Mouse (Mus musculus) liver, adult 2 months (tissue): ENCODE measurements at regions not wholly inside any gene's neighbourhood (a gene's known extent, or its start where the extent isn't known, plus 50 kb on each side); places are given as distances from the start of the nearest gene placed in this dataset.
"Not testable (repeated sequence)": the region's sequence is repeated elsewhere in the genome, so short reads cannot be mapped to it uniquely, and the experiment has no call there.

Experiments
- DNase-seq: peaks from one replicate; pipeline ENCODE4 v3.0.0-alpha.2; 2011; ENCODE audit warnings: low read depth, low spot score; ENCODE audit errors: extremely low read depth
- H3K27ac ChIP-seq: fragments of 200-500 bp; replicated peaks from 2 replicates; pipeline ENCODE4 v1.5.1; 2012; ENCODE audit warnings: low read depth, mild to moderate bottlenecking, control low read depth, inconsistent platforms, low read length; ENCODE audit not compliant: insufficient read depth
- H3K27me3 ChIP-seq: fragments of 200-500 bp; 2 replicates; pipeline ENCODE4 v1.6.1; 2012; ENCODE audit warnings: mild to moderate bottlenecking, moderate library complexity, low read length, inconsistent platforms; ENCODE audit not compliant: control insufficient read depth, insufficient read depth
- H3K36me3 ChIP-seq: fragments of 200-500 bp; 2 replicates; pipeline ENCODE4 v1.6.1; 2012; ENCODE audit warnings: low read length, inconsistent platforms; ENCODE audit not compliant: control insufficient read depth, insufficient read depth
- H3K4me1 ChIP-seq: fragments of 200-500 bp; 2 replicates; pipeline ENCODE4 v1.6.1; 2011; ENCODE audit warnings: low read length; ENCODE audit not compliant: control insufficient read depth, insufficient read depth
- H3K4me3 ChIP-seq: fragments of 200-500 bp; 2 replicates; pipeline ENCODE4 v1.5.1; 2011; ENCODE audit warnings: low read depth, mild to moderate bottlenecking, control low read depth, low read length, moderate library complexity; ENCODE audit not compliant: insufficient read depth
- H3K79me2 ChIP-seq: fragments of 200-500 bp; 2 replicates; pipeline ENCODE4 v1.6.1; 2012; ENCODE audit warnings: inconsistent platforms, mild to moderate bottlenecking, low read length, moderate library complexity; ENCODE audit not compliant: control insufficient read depth, insufficient read depth
- H3K9ac ChIP-seq: fragments of 200-500 bp; 2 replicates; pipeline ENCODE4 v1.6.1; 2012; ENCODE audit warnings: low read depth, mild to moderate bottlenecking, control low read depth, inconsistent platforms, low read length
- CTCF ChIP-seq: fragments of 200-500 bp; IDR thresholded peaks from 2 replicates; pipeline ENCODE4 v1.5.1; 2011; ENCODE audit warnings: low read depth, low read length, control low read depth
- POLR2A ChIP-seq: fragments of 200-500 bp; IDR thresholded peaks from 2 replicates; pipeline ENCODE4 v1.6.1; 2011; ENCODE audit warnings: low read length, control low read depth; ENCODE audit not compliant: insufficient read depth; ENCODE audit errors: extremely low read depth
- WGBS: fragments of 180-500 bp; shearing (Covaris S2); methylation state at CpG from one replicate; pipeline ENCODE4 v1.1.7; 2018; 5-methylcytosine and 5-hydroxymethylcytosine counted together

DNA sequence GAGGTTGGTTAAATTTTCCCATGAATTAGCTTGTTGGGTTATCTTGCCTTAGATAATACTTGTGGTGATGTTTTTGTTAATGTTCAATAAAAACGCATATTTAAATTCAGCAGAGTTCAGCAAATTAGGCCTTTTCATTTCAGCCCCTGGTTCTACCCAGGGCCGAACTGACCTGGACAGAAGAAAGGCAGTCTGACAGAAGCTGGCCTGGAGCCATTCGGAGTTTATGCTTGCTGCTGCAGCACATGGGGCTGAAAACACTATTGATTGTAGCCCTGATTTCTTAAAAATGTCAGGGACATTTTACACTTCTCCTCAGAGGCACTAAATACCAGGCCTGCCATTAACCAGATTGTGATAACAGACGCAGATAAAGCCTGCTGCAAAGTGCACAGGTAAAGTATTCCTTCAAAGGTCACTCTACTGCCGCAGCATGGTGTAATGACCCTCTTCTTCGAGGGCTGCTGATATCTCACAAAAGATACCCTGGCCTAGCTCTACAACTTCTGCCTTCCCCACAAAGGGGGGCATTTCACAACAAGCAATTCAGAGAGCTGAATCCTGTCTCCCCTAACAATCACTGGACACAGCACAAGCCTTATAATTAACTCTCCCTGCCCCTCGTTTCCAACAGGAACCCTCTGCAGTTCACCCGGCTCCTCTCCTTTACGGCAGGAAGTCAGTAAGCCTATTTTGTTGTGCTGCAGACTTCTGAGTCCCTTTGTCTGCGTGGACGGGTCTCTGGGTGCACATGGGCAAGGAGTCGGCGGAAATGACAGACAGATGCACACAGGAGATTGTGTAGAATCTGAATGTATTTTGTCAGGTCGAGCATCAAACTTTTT is 121.3 kb upstream of the Mon1b start:
- H3K36me3 ChIP-seq: no peaks in the 10 kb centered on the region
- no peaks in the 10 kb centered on the region for H3K27me3 ChIP-seq
- no peaks in the 10 kb centered on the region for H3K4me1 ChIP-seq
- H3K79me2 ChIP-seq: no peaks in the 10 kb centered on the region
- no peak overlapping the region for H3K27ac ChIP-seq
- DNase-seq: no peak
- H3K9ac ChIP-seq: no peak overlapping the region
- no peak for TF ChIP-seq CTCF
- TF ChIP-seq POLR2A: no peak
- WGBS: 50% methylated on average over 14 of the region's 14 CpGs
- no peak overlapping the region for H3K4me3 ChIP-seq

DNA sequence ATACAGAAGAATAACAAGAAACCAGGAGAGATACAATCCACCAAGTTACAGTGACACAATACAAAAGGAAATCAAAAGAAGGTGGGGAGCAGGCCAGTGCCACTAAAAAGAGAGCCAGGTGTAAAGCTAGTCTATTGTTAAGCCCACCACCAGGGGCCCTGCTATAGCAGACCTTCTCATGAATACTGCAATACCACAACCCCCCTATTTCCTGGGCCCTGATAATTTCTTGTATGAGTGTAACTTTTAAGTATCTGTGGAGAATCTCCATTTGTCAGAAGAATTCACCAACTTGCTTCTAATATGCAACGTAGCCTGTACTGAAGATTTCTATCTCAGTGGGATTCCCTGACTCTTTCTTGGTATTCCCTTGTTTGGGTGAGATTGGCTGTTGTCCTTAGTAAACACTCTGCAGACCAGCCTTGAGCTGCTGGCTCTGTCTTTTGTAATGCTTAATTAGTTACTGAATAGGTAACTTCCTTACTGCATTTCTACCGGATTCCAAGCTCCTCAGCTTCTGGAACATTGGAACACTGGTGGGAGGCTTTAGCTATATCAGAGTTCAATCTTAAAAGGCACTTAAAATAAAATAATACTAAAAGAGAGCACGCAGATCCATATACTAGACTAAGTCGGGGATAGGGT is 120.5 kb upstream of the Mon1b start:
- H3K27ac ChIP-seq, H3K27me3 ChIP-seq, H3K9ac ChIP-seq, H3K79me2 ChIP-seq, H3K36me3 ChIP-seq, H3K4me1 ChIP-seq, H3K4me3 ChIP-seq, DNase-seq: not testable (repeated sequence)
- WGBS: 62% methylated on average over 4 of the region's 4 CpGs

DNA sequence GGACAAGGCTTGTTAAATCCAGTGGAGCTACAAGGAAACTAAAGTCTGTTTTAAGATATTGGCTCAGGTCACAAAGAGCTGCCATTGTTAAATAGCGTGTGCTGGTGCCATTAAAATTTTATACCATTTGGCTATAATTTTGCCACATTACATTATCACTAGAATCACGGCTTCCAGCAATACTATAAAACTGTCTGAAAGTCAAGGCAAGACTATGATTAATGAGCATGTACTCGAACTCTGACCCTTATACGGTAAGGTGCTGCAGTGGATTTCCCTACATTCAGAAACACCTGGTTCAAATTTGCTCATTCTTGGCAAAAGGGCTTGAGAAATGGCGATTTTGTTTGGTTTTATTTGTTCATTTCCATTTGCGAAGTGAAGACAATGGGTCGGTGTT is 119.2 kb upstream of the Mon1b start:
- no peak overlapping the region for H3K4me3 ChIP-seq
- DNase-seq: no peak
- TF ChIP-seq POLR2A: no peak
- no peak for TF ChIP-seq CTCF
- H3K9ac ChIP-seq: no peak overlapping the region
- no peaks in the 10 kb centered on the region for H3K27me3 ChIP-seq
- no peaks in the 10 kb centered on the region for H3K79me2 ChIP-seq
- H3K36me3 ChIP-seq: no peaks in the 10 kb centered on the region
- 81% methylated on average over 7 of the region's 7 CpGs for WGBS
- H3K27ac ChIP-seq: no peak overlapping the region
- H3K4me1 ChIP-seq: no peaks in the 10 kb centered on the region

DNA sequence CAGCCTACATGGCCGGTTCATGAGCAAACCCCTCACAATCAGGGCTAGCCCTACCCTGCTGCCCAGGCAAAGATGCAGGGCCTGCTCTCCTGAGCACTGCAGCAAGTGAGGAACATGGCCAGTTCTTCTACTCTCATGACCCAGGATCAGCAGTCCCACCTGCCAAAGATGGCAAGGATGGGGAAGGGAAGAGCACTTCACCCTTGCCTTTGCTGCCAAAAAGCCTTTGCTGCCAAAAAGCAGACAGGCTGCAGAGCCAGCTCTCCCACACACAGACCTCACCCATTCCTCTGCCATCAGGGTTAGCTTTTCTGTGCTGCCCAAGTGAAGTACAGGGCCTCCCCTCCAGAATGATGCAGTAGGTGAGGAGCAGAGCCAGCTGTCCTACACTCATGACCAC is 117.5 kb upstream of the Mon1b start:
- H3K9ac ChIP-seq: no peak overlapping the region
- H3K79me2 ChIP-seq: no peaks in the 10 kb centered on the region
- H3K4me3 ChIP-seq: no peak overlapping the region
- no peaks in the 10 kb centered on the region for H3K36me3 ChIP-seq
- TF ChIP-seq POLR2A: no peak
- no peak for TF ChIP-seq CTCF
- DNase-seq: no peak
- H3K27ac ChIP-seq: no peak overlapping the region
- no peaks in the 10 kb centered on the region for H3K27me3 ChIP-seq
- 74% methylated on average over 1 of the region's 1 CpGs for WGBS
- no peaks in the 10 kb centered on the region for H3K4me1 ChIP-seq

DNA sequence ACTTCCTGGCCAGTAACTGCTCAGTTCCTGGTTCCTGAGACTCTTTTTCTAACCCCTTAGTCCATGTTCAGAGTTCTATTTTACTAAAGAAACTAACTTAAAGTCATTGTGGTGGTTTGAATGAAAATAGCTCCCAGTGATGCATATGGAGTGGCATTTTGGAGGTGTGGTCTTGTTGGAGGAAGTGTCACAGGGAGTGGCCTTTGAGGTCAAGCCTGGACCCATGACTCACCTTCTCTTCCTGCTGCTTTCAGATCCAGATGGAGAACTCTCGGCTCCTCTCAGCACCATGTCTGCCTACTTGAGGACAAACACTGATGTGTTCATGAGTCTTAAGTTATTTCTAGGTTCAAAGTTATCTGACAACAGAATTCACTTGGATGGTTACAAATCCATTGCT is 111.8 kb upstream of the Mon1b start:
- H3K4me1 ChIP-seq: no peaks in the 10 kb centered on the region
- no peak for TF ChIP-seq CTCF
- TF ChIP-seq POLR2A: no peak
- no peaks in the 10 kb centered on the region for H3K27me3 ChIP-seq
- no peaks in the 10 kb centered on the region for H3K79me2 ChIP-seq
- H3K4me3 ChIP-seq: no peak overlapping the region
- H3K27ac ChIP-seq: no peak overlapping the region
- DNase-seq: no peak
- 67% methylated on average over 1 of the region's 1 CpGs for WGBS
- no peaks in the 10 kb centered on the region for H3K36me3 ChIP-seq
- H3K9ac ChIP-seq: no peak overlapping the region

DNA sequence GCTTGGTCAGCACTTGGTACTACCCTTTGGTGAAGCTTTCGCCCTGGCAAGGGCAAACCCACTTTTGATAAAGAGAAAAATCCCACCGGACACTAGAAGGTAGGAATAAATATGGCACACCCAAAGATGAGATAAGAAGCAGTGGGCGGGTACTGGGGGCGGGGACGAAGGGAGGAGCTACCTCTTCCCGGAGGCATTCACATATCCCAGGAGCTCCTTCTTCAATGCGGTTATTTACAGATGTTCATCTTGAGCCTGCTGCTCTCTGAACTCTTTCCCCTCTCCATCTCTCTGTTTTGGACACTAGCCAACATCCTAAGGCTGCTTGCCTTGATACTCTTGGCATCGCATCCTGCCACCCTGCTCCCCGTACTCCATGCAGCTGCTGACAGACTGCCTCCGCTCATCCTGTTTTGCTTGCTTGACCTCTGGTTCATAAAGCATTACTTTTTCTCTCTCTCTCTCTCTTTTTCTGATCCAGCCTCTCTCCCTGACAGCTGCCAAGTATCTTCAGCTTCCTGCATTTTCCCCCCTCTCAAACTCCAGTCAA is 104.2 kb upstream of the Mon1b start:
- Histone ChIP-seq H3K9ac (no peak overlapping the region), H3K79me2 (no peaks in the 10 kb centered on the region), H3K27ac (no peak overlapping the region), H3K4me1 (no peaks in the 10 kb centered on the region), H3K4me3 (no peak overlapping the region), H3K27me3 (no peaks in the 10 kb centered on the region), H3K36me3 (no peaks in the 10 kb centered on the region)
- WGBS: 69% methylated on average over 10 of the region's 10 CpGs
- no peak for TF ChIP-seq CTCF
- TF ChIP-seq POLR2A: no peak
- no peak for DNase-seq
